Mouse (Mus musculus): ENCODE data around the gene Mall. TPM values are rescaled to one million over a fixed set of nuclear protein-coding genes. Genes with fewer than 3 reads are reported as not detected.

Mall gene
- polyA plus RNA-seq, 1 experiment from 2014 or later: 0.13 TPM

DNA sequence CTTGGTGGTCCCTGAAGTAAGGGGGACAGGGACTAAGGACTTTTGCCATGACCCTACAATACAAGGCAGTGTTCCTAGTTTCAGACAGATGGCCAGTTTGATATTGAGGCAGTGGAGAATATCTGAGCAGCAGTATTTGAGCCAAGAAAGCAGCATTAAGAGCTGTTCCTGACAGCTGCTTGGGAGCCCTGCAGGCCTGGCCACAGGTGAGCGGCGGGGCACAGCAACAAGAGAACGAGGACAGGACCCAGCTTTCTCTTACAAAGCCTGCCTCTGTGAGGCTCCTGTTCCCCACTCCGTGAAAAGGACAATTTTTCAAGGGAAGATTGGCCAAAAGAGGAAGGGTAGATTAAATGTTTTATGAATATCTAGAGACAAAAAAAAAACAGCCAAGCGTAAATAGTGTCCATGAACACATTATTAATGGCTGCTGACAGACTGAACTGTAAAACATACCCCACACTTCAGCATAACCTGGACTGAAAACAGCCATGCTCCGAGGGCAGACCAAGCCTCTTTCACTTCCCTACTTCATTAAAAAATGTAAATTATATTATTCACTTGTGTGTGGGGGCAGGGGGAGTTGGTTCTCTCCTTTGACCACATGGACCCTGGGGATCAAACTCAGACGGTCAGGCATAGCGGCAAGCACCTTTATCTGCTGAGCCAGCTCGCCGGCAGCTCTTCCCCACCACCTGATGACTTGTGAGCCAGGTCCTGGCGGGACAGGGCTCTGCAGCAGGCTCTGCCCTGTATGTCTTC is 22.3 kb upstream of the Mall start:
- WGBS (ENCODE audit: insufficient replicate concordance): 64% methylated on average over 11 of the region's 11 CpGs
- Histone ChIP-seq H3K4me3 (replicated peaks) (no peak overlapping the region), H3K9ac (no peak overlapping the region), H3K36me3 (replicated peaks) (no peaks in the 10 kb centered on the region), H3K9me3 (replicated peaks) (no peaks in the 10 kb centered on the region), H3K4me2 (no peak overlapping the region), H3K27ac (replicated peaks) (no peak overlapping the region), H3K4me1 (replicated peaks) (no peaks in the 10 kb centered on the region), H3K27me3 (no peaks in the 10 kb centered on the region)
- ATAC-seq (ENCODE audit: insufficient read depth): no peak

- Histone ChIP-seq H3K9me3 (replicated peaks) (no peaks in the 10 kb centered on the region), H3K27me3 (no peaks in the 10 kb centered on the region), H3K27ac (replicated peaks) (no peak overlapping the region), H3K9ac (no peak overlapping the region), H3K36me3 (replicated peaks) (no peaks in the 10 kb centered on the region), H3K4me3 (replicated peaks) (no peak overlapping the region), H3K4me1 (replicated peaks) (no peaks in the 10 kb centered on the region), H3K4me2 (no peak overlapping the region)
- no peak for ATAC-seq (ENCODE audit: insufficient read depth)
- WGBS (ENCODE audit: insufficient replicate concordance): 48% methylated on average over 1 of the region's 1 CpGs
Observed at GRCm38 (mm10) chr2:127749376-127749775, 19.6 kb upstream of the Mall start.

DNA sequence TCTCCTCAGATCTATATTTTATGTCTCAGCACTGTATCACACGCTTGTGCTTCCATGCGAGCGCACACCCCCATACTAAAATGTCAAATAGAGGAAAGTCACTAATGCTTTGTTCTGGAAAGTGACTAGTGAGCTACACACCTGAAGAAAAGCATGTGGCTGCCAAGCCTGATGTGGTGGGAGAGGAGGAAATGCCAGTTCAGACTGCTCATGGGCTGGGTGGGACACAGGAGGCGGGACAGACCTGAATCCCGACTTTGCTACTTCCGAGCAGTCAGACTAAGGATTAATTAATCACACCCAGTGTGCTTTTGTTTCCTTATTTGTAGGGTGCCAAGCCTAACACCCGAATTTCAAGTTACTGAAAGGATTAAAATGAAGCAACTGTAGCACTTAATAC is 18.6 kb upstream of the Mall start:
- H3K4me1 ChIP-seq (replicated peaks): no peaks in the 10 kb centered on the region
- H3K36me3 ChIP-seq (replicated peaks): no peaks in the 10 kb centered on the region
- no peak overlapping the region for H3K4me2 ChIP-seq
- H3K27me3 ChIP-seq: no peaks in the 10 kb centered on the region
- no peaks in the 10 kb centered on the region for H3K9me3 ChIP-seq (replicated peaks)
- no peak overlapping the region for H3K4me3 ChIP-seq (replicated peaks)
- WGBS (ENCODE audit: insufficient replicate concordance): 65% methylated on average over 7 of the region's 7 CpGs
- ATAC-seq (ENCODE audit: insufficient read depth): no peak
- no peak overlapping the region for H3K9ac ChIP-seq
- no peak overlapping the region for H3K27ac ChIP-seq (replicated peaks)

- no peak overlapping the region for H3K9ac ChIP-seq
- no peaks in the 10 kb centered on the region for H3K27me3 ChIP-seq
- H3K36me3 ChIP-seq (replicated peaks): no peaks in the 10 kb centered on the region
- no peak overlapping the region for H3K4me2 ChIP-seq
- H3K27ac ChIP-seq (replicated peaks): no peak overlapping the region
- no peak overlapping the region for H3K4me3 ChIP-seq (replicated peaks)
- no peaks in the 10 kb centered on the region for H3K9me3 ChIP-seq (replicated peaks)
- H3K4me1 ChIP-seq (replicated peaks): no peaks in the 10 kb centered on the region
- WGBS (ENCODE audit: insufficient replicate concordance): 69% methylated on average over 3 of the region's 3 CpGs
- ATAC-seq (ENCODE audit: insufficient read depth): no peak
Observed at GRCm38 (mm10) chr2:127742637-127743036, 12.9 kb upstream of the Mall start.

GRCm38 (mm10) chr2:127740756-127741519 is 11.2 kb upstream of the Mall start:
- WGBS (ENCODE audit: insufficient replicate concordance): 66% methylated on average over 9 of the region's 9 CpGs
- H3K9me3 ChIP-seq (replicated peaks): no peaks in the 10 kb centered on the region
- no peak overlapping the region for H3K4me2 ChIP-seq
- H3K27me3 ChIP-seq: no peaks in the 10 kb centered on the region
- no peak for ATAC-seq (ENCODE audit: insufficient read depth)
- H3K4me3 ChIP-seq (replicated peaks): no peak overlapping the region
- H3K4me1 ChIP-seq (replicated peaks): no peaks in the 10 kb centered on the region
- H3K9ac ChIP-seq: no peak overlapping the region
- no peak overlapping the region for H3K27ac ChIP-seq (replicated peaks)
- H3K36me3 ChIP-seq (replicated peaks): no peaks in the 10 kb centered on the region

- no peak for ATAC-seq (ENCODE audit: insufficient read depth)
- H3K27me3 ChIP-seq: no peaks in the 10 kb centered on the region
- no peaks in the 10 kb centered on the region for H3K9me3 ChIP-seq (replicated peaks)
- no peak overlapping the region for H3K4me2 ChIP-seq
- H3K9ac ChIP-seq: no peak overlapping the region
- WGBS (ENCODE audit: insufficient replicate concordance): 56% methylated on average over 3 of the region's 3 CpGs
- no peak overlapping the region for H3K27ac ChIP-seq (replicated peaks)
- no peaks in the 10 kb centered on the region for H3K4me1 ChIP-seq (replicated peaks)
- H3K36me3 ChIP-seq (replicated peaks): no peaks in the 10 kb centered on the region
- no peak overlapping the region for H3K4me3 ChIP-seq (replicated peaks)
Observed at GRCm38 (mm10) chr2:127737885-127738284, 8.2 kb upstream of the Mall start.

DNA sequence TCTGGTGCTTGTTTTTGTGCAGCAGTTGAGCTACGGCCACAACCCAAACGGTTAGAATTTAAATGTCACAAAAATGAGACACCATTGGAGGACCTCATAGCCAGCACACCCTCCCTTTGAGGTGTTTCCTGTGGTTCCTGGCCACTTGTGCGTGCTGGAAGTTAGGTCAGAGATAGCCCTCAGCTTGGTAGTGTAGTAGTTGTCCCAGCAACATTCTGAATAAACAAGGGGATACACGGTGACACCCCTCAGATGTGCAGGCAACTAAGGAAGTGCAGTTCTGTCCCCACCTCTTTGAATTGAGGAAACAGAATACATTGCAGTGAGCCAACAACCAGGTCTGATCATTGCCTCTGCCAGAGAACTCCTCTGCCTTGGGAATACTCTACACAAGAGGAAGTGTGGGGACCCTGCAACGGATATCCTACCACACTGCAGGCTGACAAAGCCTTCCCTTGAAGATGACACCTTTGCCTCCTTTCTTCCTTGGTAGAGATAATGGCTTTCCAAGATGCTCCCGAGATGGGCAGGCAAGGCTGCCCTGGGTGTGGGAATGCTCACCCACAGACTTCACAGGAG is 7.0 kb upstream of the Mall start:
- 27% methylated on average over 6 of the region's 6 CpGs for WGBS (ENCODE audit: insufficient replicate concordance)
- Histone ChIP-seq H3K4me2 (no peak overlapping the region), H3K9me3 (replicated peaks) (no peaks in the 10 kb centered on the region), H3K27ac (replicated peaks) (no peak overlapping the region), H3K9ac (no peak overlapping the region), H3K4me3 (replicated peaks) (no peak overlapping the region), H3K36me3 (replicated peaks) (no peaks in the 10 kb centered on the region), H3K27me3 (no peaks in the 10 kb centered on the region), H3K4me1 (replicated peaks) (no peaks in the 10 kb centered on the region)
- no peak for ATAC-seq (ENCODE audit: insufficient read depth)

DNA sequence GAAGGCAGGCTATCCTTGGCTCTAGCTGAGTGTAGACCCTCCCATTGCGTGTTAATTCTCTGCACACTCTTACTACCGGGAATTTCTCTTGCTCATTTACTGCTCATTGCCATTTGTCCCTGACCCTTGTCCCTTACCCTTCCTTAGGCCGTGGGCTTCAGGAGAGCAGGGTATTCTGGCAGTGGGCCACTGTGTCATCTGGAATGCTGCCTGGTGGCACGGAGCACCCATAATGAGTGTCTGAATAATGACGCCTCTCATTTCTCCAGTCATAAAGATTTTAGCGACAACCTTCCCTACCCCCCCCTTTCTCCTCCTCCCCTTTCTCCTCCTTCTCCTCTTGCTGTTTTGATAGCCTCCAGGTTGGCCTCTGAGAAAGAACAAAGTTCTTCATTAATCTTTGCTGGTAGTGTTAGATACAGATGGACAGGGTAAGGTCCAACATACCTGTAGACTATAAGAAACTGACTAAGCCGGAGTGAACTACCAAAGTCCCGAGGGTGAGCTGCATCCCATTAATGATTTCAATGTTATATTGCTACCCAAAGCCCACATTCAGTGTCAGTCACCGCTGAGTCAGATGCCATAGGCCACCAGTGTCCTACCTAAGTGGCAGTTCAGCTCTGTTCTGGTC is 5.9 kb upstream of the Mall start:
- Histone ChIP-seq H3K27ac (replicated peaks) (no peak overlapping the region), H3K27me3 (peaks cover 6% of the 10 kb centered on the region; the same call in 1 of the 2 replicates), H3K9me3 (replicated peaks) (no peaks in the 10 kb centered on the region), H3K4me2 (no peak overlapping the region), H3K4me1 (replicated peaks) (no peaks in the 10 kb centered on the region), H3K4me3 (replicated peaks) (no peak overlapping the region), H3K9ac (no peak overlapping the region), H3K36me3 (replicated peaks) (no peaks in the 10 kb centered on the region)
- WGBS (ENCODE audit: insufficient replicate concordance): 70% methylated on average over 9 of the region's 9 CpGs
- no peak for ATAC-seq (ENCODE audit: insufficient read depth)

GRCm38 (mm10) chr2:127734889-127735288 is 5.2 kb upstream of the Mall start:
- no peak overlapping the region for H3K9ac ChIP-seq
- WGBS (ENCODE audit: insufficient replicate concordance): 38% methylated on average over 5 of the region's 5 CpGs
- H3K9me3 ChIP-seq (replicated peaks): no peaks in the 10 kb centered on the region
- no peaks in the 10 kb centered on the region for H3K36me3 ChIP-seq (replicated peaks)
- no peak overlapping the region for H3K27ac ChIP-seq (replicated peaks)
- peaks cover 14% of the 10 kb centered on the region for H3K27me3 ChIP-seq
- ATAC-seq (ENCODE audit: insufficient read depth): no peak
- no peaks in the 10 kb centered on the region for H3K4me1 ChIP-seq (replicated peaks)
- H3K4me2 ChIP-seq: no peak overlapping the region
- no peak overlapping the region for H3K4me3 ChIP-seq (replicated peaks)

DNA sequence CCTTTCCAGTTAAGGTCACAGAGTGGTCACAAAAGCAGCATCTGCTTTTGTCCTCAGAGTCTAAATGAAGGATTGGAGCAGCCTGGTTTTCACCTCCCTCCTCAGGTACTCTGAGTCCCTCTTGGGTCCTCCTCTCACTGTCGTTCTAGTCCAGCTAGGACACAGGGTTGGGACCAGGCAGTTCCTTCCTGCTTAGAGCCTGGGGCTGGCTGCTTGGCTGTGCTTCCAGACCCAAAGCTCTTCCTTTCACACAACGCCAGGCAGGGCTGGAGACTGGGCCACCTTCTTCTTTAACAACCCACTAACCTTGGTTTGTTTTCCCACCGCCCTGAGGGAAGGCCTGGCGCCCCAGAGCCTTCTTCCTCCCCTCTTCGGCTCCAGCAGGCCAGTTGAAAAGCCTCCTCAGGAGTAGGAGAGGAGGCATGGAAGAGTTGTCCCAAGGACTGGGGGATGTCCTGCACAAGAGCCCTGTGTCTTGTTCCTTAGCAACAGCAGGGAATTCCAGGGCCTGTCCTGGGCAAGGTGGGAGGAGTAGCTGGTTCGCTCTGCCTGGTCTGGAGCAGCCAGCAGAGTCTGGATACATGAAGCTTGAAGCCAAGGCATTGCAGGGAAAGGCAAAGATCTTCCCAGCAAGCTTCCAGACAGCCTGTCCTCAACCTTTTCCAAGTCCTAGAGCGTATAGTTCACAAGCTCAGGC is 717 bp upstream of the Mall start:
- peaks cover 35% of the 10 kb centered on the region for H3K27me3 ChIP-seq
- WGBS (ENCODE audit: insufficient replicate concordance): 45% methylated on average over 7 of the region's 7 CpGs
- no peaks in the 10 kb centered on the region for H3K36me3 ChIP-seq (replicated peaks)

More for the DNA sequence above, 717 bp upstream of the Mall start:
- H3K27ac ChIP-seq (replicated peaks): no peak overlapping the region
- no peak overlapping the region for H3K4me3 ChIP-seq (replicated peaks)
- H3K4me1 ChIP-seq (replicated peaks): no peaks in the 10 kb centered on the region
- H3K9me3 ChIP-seq (replicated peaks): no peaks in the 10 kb centered on the region
- no peak overlapping the region for H3K9ac ChIP-seq
- no peak overlapping the region for H3K4me2 ChIP-seq
- ATAC-seq (ENCODE audit: insufficient read depth): no peak
